Mouse (Mus musculus): ENCODE data around the gene Adcy9. TPM values are rescaled to one million over a fixed set of nuclear protein-coding genes. Genes with fewer than 3 reads are reported as not detected.
A peak's percentile ranks its signal among the peaks of the same experiment; 100 is the strongest.

The Adcy9 gene
- total RNA-seq (2021), result 10 to 100 TPM; 32.3 to 51.9 TPM
- long read RNA-seq, experiment 1, full-length matches to known transcripts, result 4 of 5 reads
- long read RNA-seq, experiment 1, partial matches to known transcripts, result 0 of 5 reads
- long read RNA-seq, experiment 1, other reads (novel, unspliced or antisense), result 1 of 5 reads
- long read RNA-seq, experiment 2, full-length matches to known transcripts, result 6 of 21 reads
- long read RNA-seq, experiment 2, partial matches to known transcripts, result 12 of 21 reads
- long read RNA-seq, experiment 2, other reads (novel, unspliced or antisense), result 3 of 21 reads

DNA sequence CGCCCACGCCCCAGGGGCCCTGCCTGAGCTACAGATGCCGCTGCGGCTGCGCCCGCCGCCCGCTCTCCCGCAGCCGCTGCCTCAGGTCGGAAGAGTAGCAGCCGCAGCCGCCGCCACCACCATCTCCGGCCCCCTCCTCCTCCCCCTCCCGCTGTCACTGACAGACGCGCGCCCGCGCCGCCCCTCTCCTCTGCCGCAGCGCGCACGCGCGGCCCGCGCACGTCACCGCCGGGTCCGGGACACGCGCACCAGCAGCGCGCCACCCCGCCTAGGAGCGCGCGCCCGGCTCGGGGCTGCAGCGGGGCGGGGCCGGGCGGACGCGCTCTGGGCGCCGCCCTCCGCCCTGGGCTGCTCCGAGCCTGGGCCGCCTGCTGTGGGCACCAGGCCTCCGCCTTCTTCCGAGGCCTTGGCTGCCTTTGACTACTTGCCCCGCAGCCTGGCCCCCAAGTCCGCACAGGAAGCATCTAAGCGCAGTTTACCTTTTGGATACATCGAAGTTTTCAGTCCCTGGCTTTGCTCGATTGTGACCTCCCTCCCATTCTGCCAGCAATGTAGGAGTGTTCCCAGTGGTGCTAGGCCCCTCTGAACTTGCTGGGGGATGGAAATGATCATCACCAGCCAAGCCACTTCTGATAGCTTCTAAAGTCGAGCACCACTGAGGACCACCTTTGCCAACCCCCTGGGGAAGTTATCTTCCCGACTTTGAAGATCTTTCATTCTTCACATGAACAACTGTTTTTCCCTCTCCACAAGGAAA lies at the start of gene Adcy9:
TSS of gene Adcy9 (minus strand) at position 201 of the 757 bp plus-strand sequence.
- peak; percentile 93 to 94 for DNase-seq (ENCODE audit: low spot score in 2 of 2)

DNA sequence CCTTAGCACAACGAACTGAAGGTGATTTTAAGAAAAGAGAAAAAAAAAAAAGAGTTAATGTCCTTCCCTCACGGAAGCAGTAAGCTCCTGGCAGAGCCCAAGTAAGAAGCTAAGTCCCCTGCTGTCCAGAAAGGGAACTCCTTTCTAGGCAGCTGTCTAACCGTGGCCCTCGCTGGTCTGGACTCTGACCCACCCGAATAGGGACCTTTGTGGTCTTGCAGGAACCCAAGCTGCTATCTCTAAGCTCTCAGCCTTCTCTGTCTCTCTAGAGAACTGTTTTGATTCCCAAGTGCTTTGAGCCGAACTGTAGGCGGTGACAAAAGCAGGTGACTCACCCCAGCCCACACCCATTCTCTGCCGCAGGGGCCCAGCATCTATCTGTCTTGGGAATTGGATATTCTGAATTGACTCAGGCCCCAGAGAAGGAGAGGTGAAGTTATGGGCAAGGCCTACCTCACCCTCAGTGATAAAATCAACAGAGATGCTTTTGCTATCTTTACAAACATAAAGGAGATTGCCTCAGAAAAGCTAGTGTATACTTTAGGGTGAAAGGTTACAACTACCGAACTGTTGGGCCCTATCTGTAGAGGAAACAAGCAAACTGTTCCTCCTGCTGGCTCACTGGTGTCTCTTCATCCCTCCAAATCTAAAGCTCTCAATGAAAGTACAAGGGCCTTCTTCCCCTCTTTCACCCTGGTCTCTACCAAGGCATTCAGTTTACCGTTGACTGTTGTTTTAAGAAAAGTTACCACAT lies 49.5 kb upstream of the Adcy9 start:
- DNase-seq (ENCODE audit: low spot score in 2 of 2), result no peak

GRCm38 (mm10) chr16:4464529-4465089 lies 44.3 kb upstream of the Adcy9 start:
- DNase-seq (ENCODE audit: low spot score in 2 of 2), result no peak

- DNase-seq (ENCODE audit: low spot score in 2 of 2), result no peak
Measured at GRCm38 (mm10) chr16:4457927-4458326, 37.6 kb upstream of the Adcy9 start.

DNA sequence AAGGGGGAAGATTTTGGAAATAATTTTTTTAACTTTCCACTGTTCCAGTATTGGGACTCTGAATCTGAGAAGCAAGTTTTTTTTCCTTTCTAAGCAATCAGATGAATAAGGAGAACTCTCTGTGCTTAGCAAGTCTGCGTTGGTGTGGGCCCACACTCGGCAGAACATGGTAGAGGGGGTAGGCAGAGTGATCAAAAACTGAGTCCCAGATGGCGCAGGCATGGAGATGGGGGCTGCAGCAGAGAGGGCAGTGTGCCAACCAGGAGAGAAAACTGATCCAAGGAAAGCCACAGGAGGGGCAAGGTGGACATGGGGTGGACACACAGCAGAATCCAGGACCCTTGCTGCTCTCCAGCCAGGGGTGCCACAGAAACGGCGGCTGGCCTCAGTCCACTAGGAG lies 36.1 kb upstream of the Adcy9 start:
- no peak for DNase-seq (ENCODE audit: low spot score in 2 of 2)

- no peak for DNase-seq (ENCODE audit: low spot score in 2 of 2)
Measured at GRCm38 (mm10) chr16:4455693-4456092, 35.4 kb upstream of the Adcy9 start.

DNA sequence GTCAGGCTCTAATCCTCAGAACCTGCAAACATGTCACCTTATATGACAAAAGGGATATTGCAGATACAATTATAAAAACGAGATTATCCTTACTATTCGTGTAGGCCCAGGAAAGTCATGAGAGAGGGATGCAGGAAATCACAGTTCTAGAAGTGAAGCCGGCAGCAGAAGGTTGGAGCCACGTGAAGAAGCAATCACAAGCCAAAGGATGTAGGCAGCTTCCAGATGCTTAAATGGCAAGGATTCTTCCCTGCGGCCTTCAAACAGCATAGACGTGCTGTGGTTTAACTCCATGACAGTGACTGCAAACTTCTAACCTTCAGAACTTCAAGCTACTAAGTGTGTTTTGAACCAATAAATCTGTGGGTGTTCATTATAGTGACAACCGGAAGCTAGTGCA lies 34.3 kb upstream of the Adcy9 start:
- DNase-seq (ENCODE audit: low spot score in 2 of 2), result no peak

- DNase-seq (ENCODE audit: low spot score in 2 of 2), result no peak
Measured at GRCm38 (mm10) chr16:4449418-4449817, 29.1 kb upstream of the Adcy9 start.

GRCm38 (mm10) chr16:4448235-4448634 lies 27.9 kb upstream of the Adcy9 start:
- no peak for DNase-seq (ENCODE audit: low spot score in 2 of 2)

- no peak for DNase-seq (ENCODE audit: low spot score in 2 of 2)
Measured at GRCm38 (mm10) chr16:4446395-4446794, 26.1 kb upstream of the Adcy9 start.

DNA sequence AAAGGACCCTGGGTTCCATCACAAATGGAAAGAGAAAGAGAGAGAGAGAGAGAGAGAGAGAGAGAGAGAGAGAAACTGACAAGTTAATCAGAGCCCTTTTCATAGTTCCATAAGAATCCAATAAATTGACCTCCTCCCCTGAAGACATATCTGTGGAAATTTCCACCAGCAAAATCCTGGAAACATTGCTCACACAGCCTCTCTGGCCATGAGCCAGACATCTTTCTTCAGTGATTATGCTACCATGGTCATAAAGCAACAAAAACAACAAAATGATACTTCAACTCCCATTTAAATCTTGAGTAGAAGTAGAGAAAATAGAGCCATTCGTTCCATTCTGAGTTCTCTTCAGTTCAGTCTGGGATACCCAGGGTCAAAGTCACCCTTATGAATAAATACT lies 24.1 kb upstream of the Adcy9 start:
- no peak for DNase-seq (ENCODE audit: low spot score in 2 of 2)

GRCm38 (mm10) chr16:4439302-4440066 lies 19.2 kb upstream of the Adcy9 start:
- DNase-seq (ENCODE audit: low spot score in 2 of 2), result no peak

- DNase-seq (ENCODE audit: low spot score in 2 of 2), result no peak
Measured at GRCm38 (mm10) chr16:4436738-4437137, 16.4 kb upstream of the Adcy9 start.

- DNase-seq (ENCODE audit: low spot score in 2 of 2), result no peak
Measured at GRCm38 (mm10) chr16:4435371-4435770, 15.1 kb upstream of the Adcy9 start.

DNA sequence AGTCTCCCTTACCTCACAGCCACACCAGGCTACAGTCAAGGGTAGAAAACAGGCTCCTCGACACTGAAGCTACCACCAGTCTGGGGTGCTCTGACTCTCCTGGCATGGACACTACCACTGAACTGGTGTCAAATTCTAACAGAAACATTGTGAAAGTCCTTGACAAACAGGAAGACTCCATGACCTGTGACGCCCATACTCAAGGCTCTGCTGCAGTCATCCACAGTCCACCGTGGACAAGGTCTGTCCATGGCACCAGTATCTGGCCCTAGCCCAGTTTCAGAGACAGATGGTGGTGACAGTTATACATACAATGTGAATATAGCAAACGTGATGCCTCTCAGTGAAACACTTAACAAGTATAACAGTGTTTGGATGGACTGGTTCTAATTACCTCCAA lies 11.5 kb upstream of the Adcy9 start:
- DNase-seq (ENCODE audit: low spot score in 2 of 2), result no peak

- no peak for DNase-seq (ENCODE audit: low spot score in 2 of 2)
Measured at GRCm38 (mm10) chr16:4431013-4431412, 10.7 kb upstream of the Adcy9 start.

- no peak for DNase-seq (ENCODE audit: low spot score in 2 of 2)
Measured at GRCm38 (mm10) chr16:4430232-4430631, 9.9 kb upstream of the Adcy9 start.

DNA sequence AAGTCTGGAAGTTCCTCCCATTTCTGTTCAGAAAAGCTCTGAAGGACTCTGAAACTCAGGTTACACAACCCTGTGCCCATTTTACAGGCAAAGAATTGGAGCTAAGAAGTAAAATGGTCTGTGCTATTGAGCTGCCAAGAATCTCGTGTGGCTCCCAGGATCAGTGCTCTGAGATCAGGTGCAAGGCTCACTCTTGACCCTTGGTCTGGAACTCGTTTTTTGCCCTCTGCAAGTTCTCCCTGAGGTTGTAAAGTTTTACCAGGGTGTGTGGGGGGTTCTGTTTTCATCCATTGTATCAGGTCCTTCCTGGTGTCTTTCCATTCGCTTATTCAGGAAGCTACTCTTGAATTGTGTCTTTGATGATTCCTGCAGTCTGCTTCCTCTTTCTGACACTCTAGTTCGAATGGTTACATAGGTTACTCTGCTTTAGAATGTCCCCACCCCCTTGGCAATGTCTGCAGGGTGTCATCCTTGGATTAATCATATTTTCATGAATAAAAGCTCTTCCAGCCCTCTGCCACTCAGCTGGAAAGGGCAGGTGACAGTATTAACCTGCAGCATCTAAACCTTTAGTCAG lies 5.4 kb upstream of the Adcy9 start:
- no peak for DNase-seq (ENCODE audit: low spot score in 2 of 2)

- no peak for DNase-seq (ENCODE audit: low spot score in 2 of 2)
Measured at GRCm38 (mm10) chr16:4423613-4424012, 3.3 kb upstream of the Adcy9 start.

DNA sequence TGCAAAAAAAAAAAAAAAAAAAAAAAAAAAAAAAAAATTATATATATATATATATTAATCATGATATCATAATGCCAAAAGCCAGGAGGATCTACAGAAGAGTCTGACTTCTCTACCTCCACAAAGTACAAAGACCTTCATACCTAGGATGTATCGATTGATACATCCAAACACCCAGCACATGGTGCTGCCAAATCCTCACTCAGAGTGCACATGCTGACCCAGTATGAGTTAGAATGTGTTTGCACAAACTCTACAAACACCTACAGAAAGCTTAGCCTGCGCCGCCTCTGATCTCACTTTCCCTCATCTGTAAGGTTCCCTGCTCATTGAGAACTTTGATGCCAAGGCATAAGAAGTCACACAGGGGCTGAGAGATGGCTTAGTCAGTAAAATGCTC lies 2.7 kb upstream of the Adcy9 start:
- DNase-seq (ENCODE audit: low spot score in 2 of 2), result no peak

Data from adrenal gland, adult 18-20 months (tissue).